Mouse (Mus musculus): ENCODE data around the gene Scn3a.

- TF ChIP-seq POLR2A (IDR thresholded peaks at IDR 0.05; ENCODE audit: control insufficient read depth, low read depth, low read length) (no peak), CTCF (IDR thresholded peaks at IDR 0.05; ENCODE audit: control insufficient read depth, insufficient read depth, insufficient replicate concordance, low read depth, low read length) (no peak)
These were observed 24.4 kb downstream of the Scn3a start for GRCm38 (mm10) chr2:65542906-65543592.

Data from testis, adult 2 months (tissue).